Mouse (Mus musculus) inflammation-experienced regulatory T-cells, adult 16 weeks (primary cell): ENCODE data around the gene Dock10. TPM values are rescaled to one million over a fixed set of nuclear protein-coding genes. Genes with fewer than 3 reads are reported as not detected.

ENCODE experiments used
- polyA plus RNA-seq: library from polyadenylated mRNA; unstranded; fragments of 100-300 nt; shearing (Covaris generic); gene quantifications from one replicate; pipeline ENCODE4 v1.2.1, GENCODE M21; 2017

Dock10 gene
- 168 TPM for polyA plus RNA-seq

GRCm38 (mm10) chr1:80757977-80758797 lies at the start of gene Dock10:
Gene Dock10, minus strand, starts transcription at chr1:80758527.

GRCm38 (mm10) chr1:80461348-80461747 lies 297.0 kb downstream of the Dock10 start, which contains the start of gene Gm45261:
Gene Gm45261, minus strand, starts transcription at chr1:80461448.

